Comparison of ENCODE assay signal across 30 mouse cellular contexts in genomic region chr15:77331444-77331843, GRCm38 (mm10). TPM values are rescaled to one million over a fixed set of nuclear protein-coding genes. Genes with fewer than 3 reads are reported as not detected.
A peak's percentile ranks its signal among the peaks of the same experiment; 100 is the strongest.
DNase-seq lines count a peak whose midpoint lies in the region; ATAC-seq and TF ChIP-seq lines count a peak whose summit lies in the region.
"Had no signal": no experiment of that assay in that cellular context is flagged by ENCODE, and none has a peak within 500 bp of the region (broad histone marks: within the 10 kb centered on the region; RNA-seq: fewer than 3 reads in every experiment).

No protein-coding gene starts in this region.

- TF ChIP-seq CTCF in kidney, postnatal 0 days (IDR thresholded peaks at IDR 0.05; ENCODE audit: low read depth), result no peak

- no peaks in the 10 kb centered on the region for H3K36me3 ChIP-seq in heart, embryonic 10.5 days
- H3K36me3 ChIP-seq in kidney, postnatal 0 days (ENCODE audit: insufficient read depth, low read length), result no peaks in the 10 kb centered on the region
- H3K36me3 ChIP-seq: G1E; hindbrain, embryonic 12.5 days; lung, embryonic 15.5 days; midbrain, embryonic 10.5 days; midbrain, embryonic 15.5 days; neural tube, embryonic 15.5 days; stomach, embryonic 15.5 days had no signal

- H3K9me3 ChIP-seq in heart, embryonic 10.5 days, result no peaks in the 10 kb centered on the region
- no peaks in the 10 kb centered on the region for H3K9me3 ChIP-seq in kidney, postnatal 0 days (replicated peaks; ENCODE audit: low read length)
- H3K9me3 ChIP-seq: G1E; hindbrain, embryonic 12.5 days; lung, embryonic 15.5 days; midbrain, embryonic 10.5 days; midbrain, embryonic 15.5 days; neural tube, embryonic 15.5 days; stomach, embryonic 15.5 days had no signal

- no peak overlapping the region for H3K4me3 ChIP-seq in heart, embryonic 10.5 days
- no peak overlapping the region for H3K4me3 ChIP-seq in kidney, postnatal 0 days (replicated peaks; ENCODE audit: low read depth, low read length)
- H3K4me3 ChIP-seq: hindbrain, embryonic 12.5 days; left cerebral cortex, adult 2 months; lung, embryonic 15.5 days; midbrain, embryonic 10.5 days; midbrain, embryonic 15.5 days; neural tube, embryonic 15.5 days; stomach, embryonic 15.5 days had no signal

- H3K4me2 ChIP-seq in kidney, postnatal 0 days (ENCODE audit: low read length), result no peak overlapping the region
- H3K4me2 ChIP-seq: hindbrain, embryonic 12.5 days; lung, embryonic 15.5 days; midbrain, embryonic 15.5 days; neural tube, embryonic 15.5 days; stomach, embryonic 15.5 days had no signal

- peak overlapping the region; percentile 39; the same call in 1 of the 2 replicates for H3K27ac ChIP-seq in heart, embryonic 10.5 days
- 0 out of 2 replicates have a peak overlapping the region, but pooled peaks have one; percentile 42 for H3K27ac ChIP-seq in kidney, postnatal 0 days
- H3K27ac ChIP-seq: hindbrain, embryonic 12.5 days; hindbrain, postnatal 0 days; lung, embryonic 15.5 days; midbrain, embryonic 10.5 days; midbrain, embryonic 15.5 days; neural tube, embryonic 15.5 days; stomach, embryonic 15.5 days had no signal

- peak; percentile 26; the same call in 1 of the 2 replicates for ATAC-seq in kidney, postnatal 0 days (replicated peaks; ENCODE audit: low FRiP score, low read depth)
- ATAC-seq: forebrain, embryonic 14.5 days; hindbrain, postnatal 0 days; intestine, embryonic 16.5 days; midbrain, embryonic 15.5 days; Patski had no signal

- H3K4me1 ChIP-seq in heart, embryonic 10.5 days, result peaks cover 34% of the 10 kb centered on the region
- H3K4me1 ChIP-seq in kidney, postnatal 0 days (replicated peaks; ENCODE audit: insufficient read depth, low read length), result peaks cover 11% of the 10 kb centered on the region; the same call in 1 of the 2 replicates

- no peak overlapping the region for H3K9ac ChIP-seq in kidney, postnatal 0 days (ENCODE audit: low read depth, low read length)
- H3K9ac ChIP-seq: hindbrain, embryonic 12.5 days; lung, embryonic 15.5 days; midbrain, embryonic 15.5 days; neural tube, embryonic 15.5 days; stomach, embryonic 15.5 days had no signal

- DNase-seq in heart, embryonic 10.5 days (ENCODE audit: low spot score), result no peak
- no peak for DNase-seq in heart, postnatal 25 days (ENCODE audit: low spot score)
- no peak for DNase-seq in kidney, postnatal 0 days (ENCODE audit: low spot score)
- DNase-seq in kidney, adult 11 months, result no peak
- DNase-seq in fibroblast of lung, adult 2 months (ENCODE audit: low read depth), result peak; percentile 67
- DNase-seq in adipocyte (ENCODE audit: low spot score), result no peak
- DNase-seq in gastrocnemius, postnatal 14 days, result no peak
- DNase-seq: adrenal gland, postnatal 14 days; cerebellum, adult 11 months; cerebellum, adult 9-11 months; embryo, embryonic 11 days; gastrocnemius, postnatal 25 days; heart, adult 11 months; heart, postnatal 36 days; kidney, postnatal 14 days; liver; right cerebral cortex, postnatal 25 days; thymus, postnatal 14 days had no signal

- no peaks in the 10 kb centered on the region for H3K27me3 ChIP-seq in heart, embryonic 10.5 days (ENCODE audit: insufficient read depth, poor library complexity, severe bottlenecking)
- no peaks in the 10 kb centered on the region for H3K27me3 ChIP-seq in kidney, postnatal 0 days (ENCODE audit: insufficient read depth, low read length)
- H3K27me3 ChIP-seq: hindbrain, embryonic 12.5 days; lung, embryonic 15.5 days; midbrain, embryonic 15.5 days; neural tube, embryonic 15.5 days; Patski; stomach, embryonic 15.5 days had no signal

- intact Hi-C loops in heart, postnatal 25 days (cut with DNase I), result loop anchor here (5.0 kb wide), 1 partner anchor 34 kb away; no protein-coding TSS in a partner anchor
- intact Hi-C loops in gastrocnemius, postnatal 14 days (cut with DNase I; ENCODE audit: low total_unique reads), result no loop called here

- 84% methylated on average over 4 of the region's 4 CpGs for WGBS in heart, embryonic 10.5 days
- WGBS in kidney, postnatal 0 days, result 48% methylated on average over 4 of the region's 4 CpGs

RNA-seq across cellular contexts. Expression of gene Rbfox2, which starts 24.6 kb away (rescaled TPM):
- 76.2 and 96.5 TPM in 2 replicates for polyA plus RNA-seq in heart, embryonic 10.5 days (2016; fragmentation: Nextera tagmentation; extraction: Ambion mirVana)
- total RNA-seq in heart, postnatal 25 days (2021), result 100 to 1,000 TPM; 111 to 117 TPM
- 22.7 and 25.1 TPM in 2 replicates for polyA plus RNA-seq in kidney, postnatal 0 days (2015; fragmentation: Nextera tagmentation; extraction: Ambion mirVana)
- total RNA-seq in gastrocnemius, postnatal 14 days (2021), result 100 to 1,000 TPM; 104 to 121 TPM
